Mouse (Mus musculus) Muller cell, postnatal 12 days (primary cell): ENCODE measurements around the gene Pappa.

Experiments
- DNase-seq: peaks from one replicate; pipeline ENCODE4 v3.0.0-alpha.2; 2015; ENCODE audit errors: inconsistent ontology term

Pappa gene

GRCm38 (mm10) chr4:65166288-65166835, 42.4 kb downstream of the Pappa start:
- DNase-seq, result no peak

GRCm38 (mm10) chr4:65174505-65174904, 50.5 kb downstream of the Pappa start:
- DNase-seq, result no peak

GRCm38 (mm10) chr4:65178146-65178545, 54.2 kb downstream of the Pappa start:
- DNase-seq, result no peak

GRCm38 (mm10) chr4:65187236-65187635, 63.3 kb downstream of the Pappa start:
- DNase-seq, result no peak

- no peak for DNase-seq
Observed at GRCm38 (mm10) chr4:65187716-65188115, 63.7 kb downstream of the Pappa start.

GRCm38 (mm10) chr4:65188921-65189485, 65.0 kb downstream of the Pappa start:
- DNase-seq, result no peak

GRCm38 (mm10) chr4:65192810-65193209, 68.8 kb downstream of the Pappa start:
- DNase-seq, result no peak

- no peak for DNase-seq
Observed at GRCm38 (mm10) chr4:65195971-65196370, 72.0 kb downstream of the Pappa start.

GRCm38 (mm10) chr4:65203666-65204065, 79.7 kb downstream of the Pappa start:
- DNase-seq, result peak; percentile 77

GRCm38 (mm10) chr4:65205446-65205845, 81.5 kb downstream of the Pappa start:
- peak; percentile 83 for DNase-seq

GRCm38 (mm10) chr4:65209369-65210015, 85.5 kb downstream of the Pappa start:
- no peak for DNase-seq

GRCm38 (mm10) chr4:65216682-65217081, 92.7 kb downstream of the Pappa start:
- no peak for DNase-seq

- no peak for DNase-seq
Observed at GRCm38 (mm10) chr4:65217651-65218364, 93.8 kb downstream of the Pappa start.

GRCm38 (mm10) chr4:65223901-65224300, 99.9 kb downstream of the Pappa start:
- peak; percentile 63 for DNase-seq

- DNase-seq, result no peak
Observed at GRCm38 (mm10) chr4:65238540-65238998, 114.6 kb downstream of the Pappa start.

GRCm38 (mm10) chr4:65242434-65242931, 118.5 kb downstream of the Pappa start:
- DNase-seq, result peak; percentile 76

GRCm38 (mm10) chr4:65243245-65243644, 119.3 kb downstream of the Pappa start:
- DNase-seq, result no peak

GRCm38 (mm10) chr4:65245015-65245414, 121.0 kb downstream of the Pappa start:
- no peak for DNase-seq

- peak; percentile 53 for DNase-seq
Observed at GRCm38 (mm10) chr4:65245440-65245839, 121.5 kb downstream of the Pappa start.

- DNase-seq, result no peak
Observed at GRCm38 (mm10) chr4:65252193-65252592, 128.2 kb downstream of the Pappa start.

GRCm38 (mm10) chr4:65254073-65254472, 130.1 kb downstream of the Pappa start:
- DNase-seq, result peak; percentile 58

- DNase-seq, result no peak
Observed at GRCm38 (mm10) chr4:65267066-65267465, 143.1 kb downstream of the Pappa start.
